Mouse (Mus musculus): ENCODE results near the gene Akap13. TPM values are rescaled to one million over a fixed set of nuclear protein-coding genes. Genes with fewer than 3 reads are reported as not detected.

Akap13 gene
- polyA plus RNA-seq, 1 experiment from 2014 or later = 69.8 TPM

- no peaks in the 10 kb centered on the region for H3K4me1 ChIP-seq (ENCODE audit: control insufficient read depth, insufficient read depth, low read length)
- H3K4me2 ChIP-seq (replicated peaks; ENCODE audit: low read depth, low read length) = no peak overlapping the region
- peaks cover 15% of the 10 kb centered on the region for H3K36me3 ChIP-seq (ENCODE audit: control insufficient read depth, insufficient read depth, low read length)
- no peaks in the 10 kb centered on the region for H3K27me3 ChIP-seq (ENCODE audit: control insufficient read depth, insufficient read depth, low read length)
- no peak for ATAC-seq (ENCODE audit: low FRiP score, low TSS enrichment)
- H3K9ac ChIP-seq (ENCODE audit: low read depth, low read length) = no peak overlapping the region
- no peaks in the 10 kb centered on the region for H3K9me3 ChIP-seq (ENCODE audit: control insufficient read depth, low read length)
- no peak overlapping the region for H3K4me3 ChIP-seq (ENCODE audit: low read length)
- no peak overlapping the region for H3K27ac ChIP-seq (ENCODE audit: low read depth, low read length)
- WGBS = 83% methylated on average over 2 of the region's 2 CpGs
Observed at GRCm38 (mm10) chr7:75711436-75711835, 256.1 kb downstream of the Akap13 start.

- Histone ChIP-seq H3K4me3 (ENCODE audit: low read length) (no peak overlapping the region), H3K27ac (ENCODE audit: low read depth, low read length) (no peak overlapping the region), H3K36me3 (ENCODE audit: control insufficient read depth, insufficient read depth, low read length) (peaks cover 9% of the 10 kb centered on the region), H3K27me3 (ENCODE audit: control insufficient read depth, insufficient read depth, low read length) (no peaks in the 10 kb centered on the region), H3K9ac (ENCODE audit: low read depth, low read length) (no peak overlapping the region), H3K4me1 (ENCODE audit: control insufficient read depth, insufficient read depth, low read length) (no peaks in the 10 kb centered on the region), H3K9me3 (ENCODE audit: control insufficient read depth, low read length) (no peaks in the 10 kb centered on the region), H3K4me2 (replicated peaks; ENCODE audit: low read depth, low read length) (no peak overlapping the region)
- no peak for ATAC-seq (ENCODE audit: low FRiP score, low TSS enrichment)
- 83% methylated on average over 2 of the region's 2 CpGs for WGBS
Observed at GRCm38 (mm10) chr7:75712808-75713207, 257.5 kb downstream of the Akap13 start.

GRCm38 (mm10) chr7:75713959-75714358 is 258.6 kb downstream of the Akap13 start:
- Histone ChIP-seq H3K36me3 (ENCODE audit: control insufficient read depth, insufficient read depth, low read length) (peaks cover 11% of the 10 kb centered on the region), H3K4me3 (ENCODE audit: low read length) (no peak overlapping the region), H3K4me1 (ENCODE audit: control insufficient read depth, insufficient read depth, low read length) (no peaks in the 10 kb centered on the region), H3K9me3 (ENCODE audit: control insufficient read depth, low read length) (no peaks in the 10 kb centered on the region), H3K4me2 (replicated peaks; ENCODE audit: low read depth, low read length) (no peak overlapping the region), H3K27me3 (ENCODE audit: control insufficient read depth, insufficient read depth, low read length) (no peaks in the 10 kb centered on the region), H3K27ac (ENCODE audit: low read depth, low read length) (no peak overlapping the region), H3K9ac (ENCODE audit: low read depth, low read length) (no peak overlapping the region)
- ATAC-seq (ENCODE audit: low FRiP score, low TSS enrichment) = no peak
- 84% methylated on average over 5 of the region's 5 CpGs for WGBS

GRCm38 (mm10) chr7:75715026-75715425 is 259.7 kb downstream of the Akap13 start:
- H3K4me1 ChIP-seq (ENCODE audit: control insufficient read depth, insufficient read depth, low read length) = no peaks in the 10 kb centered on the region
- WGBS = 89% methylated on average over 4 of the region's 4 CpGs
- no peak for ATAC-seq (ENCODE audit: low FRiP score, low TSS enrichment)

GRCm38 (mm10) chr7:75715939-75716338 is 260.6 kb downstream of the Akap13 start:
- Histone ChIP-seq H3K36me3 (ENCODE audit: control insufficient read depth, insufficient read depth, low read length) (peaks cover 22% of the 10 kb centered on the region; the same call in 1 of the 2 replicates), H3K9ac (ENCODE audit: low read depth, low read length) (no peak overlapping the region), H3K27me3 (ENCODE audit: control insufficient read depth, insufficient read depth, low read length) (no peaks in the 10 kb centered on the region), H3K4me1 (ENCODE audit: control insufficient read depth, insufficient read depth, low read length) (no peaks in the 10 kb centered on the region), H3K4me2 (replicated peaks; ENCODE audit: low read depth, low read length) (no peak overlapping the region), H3K4me3 (ENCODE audit: low read length) (no peak overlapping the region), H3K9me3 (ENCODE audit: control insufficient read depth, low read length) (no peaks in the 10 kb centered on the region), H3K27ac (ENCODE audit: low read depth, low read length) (no peak overlapping the region)
- 40% methylated on average over 4 of the region's 4 CpGs for WGBS
- no peak for ATAC-seq (ENCODE audit: low FRiP score, low TSS enrichment)

More at GRCm38 (mm10) chr7:75715026-75715425, 259.7 kb downstream of the Akap13 start:
- Histone ChIP-seq H3K9me3 (ENCODE audit: control insufficient read depth, low read length) (no peaks in the 10 kb centered on the region), H3K27me3 (ENCODE audit: control insufficient read depth, insufficient read depth, low read length) (no peaks in the 10 kb centered on the region), H3K4me2 (replicated peaks; ENCODE audit: low read depth, low read length) (no peak overlapping the region), H3K9ac (ENCODE audit: low read depth, low read length) (no peak overlapping the region), H3K4me3 (ENCODE audit: low read length) (no peak overlapping the region), H3K36me3 (ENCODE audit: control insufficient read depth, insufficient read depth, low read length) (peaks cover 15% of the 10 kb centered on the region), H3K27ac (ENCODE audit: low read depth, low read length) (no peak overlapping the region)

GRCm38 (mm10) chr7:75717349-75717748 is 262.0 kb downstream of the Akap13 start:
- no peaks in the 10 kb centered on the region for H3K9me3 ChIP-seq (ENCODE audit: control insufficient read depth, low read length)
- H3K9ac ChIP-seq (ENCODE audit: low read depth, low read length) = no peak overlapping the region
- no peak overlapping the region for H3K27ac ChIP-seq (ENCODE audit: low read depth, low read length)
- H3K36me3 ChIP-seq (ENCODE audit: control insufficient read depth, insufficient read depth, low read length) = peaks cover 27% of the 10 kb centered on the region
- H3K27me3 ChIP-seq (ENCODE audit: control insufficient read depth, insufficient read depth, low read length) = no peaks in the 10 kb centered on the region
- H3K4me3 ChIP-seq (ENCODE audit: low read length) = no peak overlapping the region
- no peaks in the 10 kb centered on the region for H3K4me1 ChIP-seq (ENCODE audit: control insufficient read depth, insufficient read depth, low read length)
- no peak for ATAC-seq (ENCODE audit: low FRiP score, low TSS enrichment)
- H3K4me2 ChIP-seq (replicated peaks; ENCODE audit: low read depth, low read length) = no peak overlapping the region

GRCm38 (mm10) chr7:75721302-75721701 is 266.0 kb downstream of the Akap13 start:
- no peaks in the 10 kb centered on the region for H3K27me3 ChIP-seq (ENCODE audit: control insufficient read depth, insufficient read depth, low read length)
- no peak overlapping the region for H3K27ac ChIP-seq (ENCODE audit: low read depth, low read length)
- 63% methylated on average over 4 of the region's 4 CpGs for WGBS
- 0 out of 2 replicates have a peak, but pooled peaks have one; percentile 52 for ATAC-seq (ENCODE audit: low FRiP score, low TSS enrichment)
- no peak overlapping the region for H3K4me3 ChIP-seq (ENCODE audit: low read length)
- H3K9me3 ChIP-seq (ENCODE audit: control insufficient read depth, low read length) = no peaks in the 10 kb centered on the region
- H3K4me1 ChIP-seq (ENCODE audit: control insufficient read depth, insufficient read depth, low read length) = no peaks in the 10 kb centered on the region
- peaks cover 51% of the 10 kb centered on the region for H3K36me3 ChIP-seq (ENCODE audit: control insufficient read depth, insufficient read depth, low read length)
- H3K4me2 ChIP-seq (replicated peaks; ENCODE audit: low read depth, low read length) = no peak overlapping the region
- H3K9ac ChIP-seq (ENCODE audit: low read depth, low read length) = no peak overlapping the region

- no peak overlapping the region for H3K9ac ChIP-seq (ENCODE audit: low read depth, low read length)
- no peaks in the 10 kb centered on the region for H3K4me1 ChIP-seq (ENCODE audit: control insufficient read depth, insufficient read depth, low read length)
- H3K4me3 ChIP-seq (ENCODE audit: low read length) = no peak overlapping the region
- 91% methylated on average over 1 of the region's 1 CpGs for WGBS
- no peak overlapping the region for H3K27ac ChIP-seq (ENCODE audit: low read depth, low read length)
- no peaks in the 10 kb centered on the region for H3K9me3 ChIP-seq (ENCODE audit: control insufficient read depth, low read length)
- no peaks in the 10 kb centered on the region for H3K27me3 ChIP-seq (ENCODE audit: control insufficient read depth, insufficient read depth, low read length)
- H3K4me2 ChIP-seq (replicated peaks; ENCODE audit: low read depth, low read length) = no peak overlapping the region
- no peak for ATAC-seq (ENCODE audit: low FRiP score, low TSS enrichment)
- H3K36me3 ChIP-seq (ENCODE audit: control insufficient read depth, insufficient read depth, low read length) = peaks cover 72% of the 10 kb centered on the region
Observed at GRCm38 (mm10) chr7:75724012-75724411, 268.7 kb downstream of the Akap13 start.

- Histone ChIP-seq H3K27me3 (ENCODE audit: control insufficient read depth, insufficient read depth, low read length) (no peaks in the 10 kb centered on the region), H3K27ac (ENCODE audit: low read depth, low read length) (no peak overlapping the region), H3K4me3 (ENCODE audit: low read length) (no peak overlapping the region), H3K9ac (ENCODE audit: low read depth, low read length) (no peak overlapping the region), H3K9me3 (ENCODE audit: control insufficient read depth, low read length) (no peaks in the 10 kb centered on the region), H3K36me3 (ENCODE audit: control insufficient read depth, insufficient read depth, low read length) (peaks cover 74% of the 10 kb centered on the region), H3K4me1 (ENCODE audit: control insufficient read depth, insufficient read depth, low read length) (no peaks in the 10 kb centered on the region), H3K4me2 (replicated peaks; ENCODE audit: low read depth, low read length) (no peak overlapping the region)
- 78% methylated on average over 6 of the region's 6 CpGs for WGBS
- ATAC-seq (ENCODE audit: low FRiP score, low TSS enrichment) = no peak
Observed at GRCm38 (mm10) chr7:75725899-75726298, 270.6 kb downstream of the Akap13 start.
